Mouse (Mus musculus) megakaryocyte progenitor cell, adult 5-6 weeks (primary cell): ENCODE measurements around the gene Olfr1042. TPM values are rescaled to one million over a fixed set of nuclear protein-coding genes. Genes with fewer than 3 reads are reported as not detected.

Experiments used
- ATAC-seq: replicated peaks from 2 replicates; pipeline ENCODE4 v1.8.0; 2016; ENCODE audit warnings: mild to moderate bottlenecking, moderate TSS enrichment, inconsistent platforms; ENCODE audit not compliant: poor library complexity
- total RNA-seq, 2 experiments: library from RNA; stranded (forward) in 1 of 2; stranded (reverse) in 1 of 2; fragments of 157-497, 149-512 nt in 1 of 2; fragments of 200-1000 nt in 1 of 2; gene quantifications; 2 replicates each; pipeline versions ENCODE4 v1.2.3 to v1.2.4; 2015 to 2017

Olfr1042 gene
- not detected in 2 replicates for total RNA-seq (2015)
- total RNA-seq (2017) = not detected in 2 replicates

GRCm38 (mm10) chr2:86161738-86162137 is at the start of gene Olfr1042:
Gene Olfr1042, minus strand, starts transcription at chr2:86161838.
- ATAC-seq = no peak

GRCm38 (mm10) chr2:86202909-86203308 is 41.3 kb upstream of the Olfr1042 start, which contains the start of gene Olfr1045:
Gene Olfr1045, minus strand, starts transcription at chr2:86203009.
- ATAC-seq = no peak

GRCm38 (mm10) chr2:86195863-86196262 is 34.2 kb upstream of the Olfr1042 start:
- no peak; the same call in 1 of the 2 replicates for ATAC-seq

- no peak for ATAC-seq
Measured at GRCm38 (mm10) chr2:86185583-86185982, 23.9 kb upstream of the Olfr1042 start, which contains the start of gene Olfr52. Gene Olfr52, minus strand, starts transcription at chr2:86185683.

GRCm38 (mm10) chr2:86179950-86180349 is 18.3 kb upstream of the Olfr1042 start:
- no peak for ATAC-seq

DNA sequence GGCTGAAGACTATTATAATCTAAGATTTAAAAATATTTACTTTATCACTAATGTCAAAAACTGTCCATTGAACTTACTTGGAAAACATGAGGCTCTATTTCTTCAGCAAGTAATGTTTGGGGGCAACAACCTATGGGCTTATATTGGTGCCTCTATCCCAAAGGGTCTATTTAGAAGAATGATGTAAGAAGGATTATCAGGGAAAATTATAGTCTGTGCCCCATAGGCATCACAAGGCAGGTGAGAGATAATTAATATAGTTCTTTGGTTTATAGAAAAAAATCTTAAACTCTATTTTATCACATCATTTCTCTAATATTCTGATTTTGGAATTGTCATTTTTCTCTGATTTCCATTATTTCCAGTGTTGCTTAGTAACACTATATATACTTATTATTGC is 16.1 kb upstream of the Olfr1042 start, which contains the start of gene Olfr1044:
TSS of gene Olfr1044 (minus strand) at position 101 of the 400 bp plus-strand sequence.
- no peak for ATAC-seq

DNA sequence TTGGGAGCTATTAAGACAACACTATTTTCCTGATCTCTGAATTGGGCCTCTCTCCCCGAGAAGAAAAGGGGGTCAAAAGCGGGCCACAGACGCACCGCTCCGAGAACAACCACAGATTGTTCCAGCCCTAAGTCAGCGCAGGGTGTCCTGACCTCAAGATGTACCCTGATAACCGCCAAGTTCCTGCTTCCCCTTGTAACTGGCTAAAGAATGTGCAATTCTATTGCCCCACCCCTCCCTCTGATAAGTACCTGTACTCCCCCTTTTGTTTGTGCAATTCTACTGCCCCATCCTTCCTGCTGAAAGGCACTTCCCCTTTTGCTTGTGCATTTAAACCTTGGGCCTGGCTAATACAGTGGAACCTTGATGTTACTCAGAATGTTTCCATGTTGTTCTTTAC is 13.8 kb upstream of the Olfr1042 start:
- ATAC-seq = peak; percentile 86

DNA sequence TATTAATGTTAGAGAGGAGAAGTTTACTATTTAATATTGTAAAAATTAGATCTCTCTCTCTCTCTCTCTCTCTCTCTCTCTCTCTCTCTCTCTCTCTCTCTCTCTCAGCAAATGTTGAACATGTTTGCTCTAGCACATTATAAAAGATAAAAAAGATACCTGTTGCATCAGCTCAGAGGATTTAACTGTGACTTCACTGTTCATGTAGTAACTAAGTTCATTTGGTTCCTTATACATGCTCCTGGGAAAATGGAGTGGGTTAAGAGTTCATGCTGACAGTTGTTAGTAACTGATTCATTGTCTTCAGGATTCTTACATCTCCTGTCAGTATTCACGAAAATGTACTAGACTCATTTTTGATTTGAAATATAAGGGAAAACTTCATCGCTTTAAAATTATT is 5.8 kb upstream of the Olfr1042 start, which contains the start of gene Olfr1043:
TSS of gene Olfr1043 (minus strand) at position 101 of the 400 bp plus-strand sequence.
- ATAC-seq = no peak

GRCm38 (mm10) chr2:86146632-86147031 is 15.0 kb downstream of the Olfr1042 start, which contains the start of gene Olfr1040:
Gene Olfr1040, minus strand, starts transcription at chr2:86146732.
- no peak for ATAC-seq

GRCm38 (mm10) chr2:86135828-86136227 is 25.8 kb downstream of the Olfr1042 start, which contains the start of gene Olfr1039:
Gene Olfr1039, minus strand, starts transcription at chr2:86135928.
- no peak for ATAC-seq

Other genes starting within 250 kb of the Olfr1042 start
- not detected in 2 replicates for gene Olfr1025-ps1, start 246.6 kb downstream of the Olfr1042 start, total RNA-seq (2015)
- gene Olfr1025-ps1, start 246.6 kb downstream of the Olfr1042 start, total RNA-seq (2017) = not detected in 2 replicates
- not detected in 2 replicates for gene Olfr1026, start 240.3 kb downstream of the Olfr1042 start, total RNA-seq (2015)
- not detected in 2 replicates for gene Olfr1026, start 240.3 kb downstream of the Olfr1042 start, total RNA-seq (2017)
- gene Olfr1028, start 211.4 kb downstream of the Olfr1042 start, total RNA-seq (2015) = not detected in 2 replicates
- not detected in 2 replicates for gene Olfr1028, start 211.4 kb downstream of the Olfr1042 start, total RNA-seq (2017)
- gene Olfr1029, start 187.9 kb downstream of the Olfr1042 start, total RNA-seq (2015) = not detected in 2 replicates
- not detected in 2 replicates for gene Olfr1029, start 187.9 kb downstream of the Olfr1042 start, total RNA-seq (2017)
- not detected in 2 replicates for gene Olfr1030, start 182.6 kb downstream of the Olfr1042 start, total RNA-seq (2015)
- not detected in 2 replicates for gene Olfr1030, start 182.6 kb downstream of the Olfr1042 start, total RNA-seq (2017)
- not detected in 2 replicates for gene Olfr1031, start 171.5 kb downstream of the Olfr1042 start, total RNA-seq (2015)
- gene Olfr1031, start 171.5 kb downstream of the Olfr1042 start, total RNA-seq (2017) = not detected in 2 replicates
- not detected in 2 replicates for gene Olfr1032, start 156.3 kb downstream of the Olfr1042 start, total RNA-seq (2015)
- not detected in 2 replicates for gene Olfr1032, start 156.3 kb downstream of the Olfr1042 start, total RNA-seq (2017)
- 0.10 and 0.24 TPM in 2 replicates for gene Olfr1033, start 141.2 kb downstream of the Olfr1042 start, total RNA-seq (2015)
- gene Olfr1033, start 141.2 kb downstream of the Olfr1042 start, total RNA-seq (2017) = 0.14 TPM in 1 of 2 replicates, not detected in the other
- gene Olfr1034, start 116.0 kb downstream of the Olfr1042 start, total RNA-seq (2015) = not detected in 2 replicates
- gene Olfr1034, start 116.0 kb downstream of the Olfr1042 start, total RNA-seq (2017) = not detected in 2 replicates
- not detected in 2 replicates for gene Olfr1036, start 87.8 kb downstream of the Olfr1042 start, total RNA-seq (2015)
- gene Olfr1036, start 87.8 kb downstream of the Olfr1042 start, total RNA-seq (2017) = not detected in 2 replicates
- not detected in 2 replicates for gene Olfr1037, start 74.5 kb downstream of the Olfr1042 start, total RNA-seq (2015)
- not detected in 2 replicates for gene Olfr1037, start 74.5 kb downstream of the Olfr1042 start, total RNA-seq (2017)
- not detected in 2 replicates for gene Olfr1039, start 25.9 kb downstream of the Olfr1042 start, total RNA-seq (2015)
- gene Olfr1039, start 25.9 kb downstream of the Olfr1042 start, total RNA-seq (2017) = not detected in 2 replicates
- not detected in 2 replicates for gene Olfr1040, start 15.1 kb downstream of the Olfr1042 start, total RNA-seq (2015)
- gene Olfr1040, start 15.1 kb downstream of the Olfr1042 start, total RNA-seq (2017) = not detected in 2 replicates
- gene Olfr1043, start 5.7 kb upstream of the Olfr1042 start, total RNA-seq (2015) = not detected in 2 replicates
- gene Olfr1043, start 5.7 kb upstream of the Olfr1042 start, total RNA-seq (2017) = not detected in 2 replicates
- not detected in 2 replicates for gene Olfr1044, start 16.0 kb upstream of the Olfr1042 start, total RNA-seq (2015)
- gene Olfr1044, start 16.0 kb upstream of the Olfr1042 start, total RNA-seq (2017) = not detected in 2 replicates
- gene Olfr52, start 23.8 kb upstream of the Olfr1042 start, total RNA-seq (2015) = not detected in 2 replicates
- not detected in 2 replicates for gene Olfr52, start 23.8 kb upstream of the Olfr1042 start, total RNA-seq (2017)
- gene Olfr1045, start 41.2 kb upstream of the Olfr1042 start, total RNA-seq (2015) = not detected in 2 replicates
- gene Olfr1045, start 41.2 kb upstream of the Olfr1042 start, total RNA-seq (2017) = not detected in 2 replicates
- gene Olfr1046, start 57.5 kb upstream of the Olfr1042 start, total RNA-seq (2015) = not detected in 2 replicates
- gene Olfr1046, start 57.5 kb upstream of the Olfr1042 start, total RNA-seq (2017) = not detected in 2 replicates
- gene Olfr1047, start 69.6 kb upstream of the Olfr1042 start, total RNA-seq (2015) = not detected in 2 replicates
- not detected in 2 replicates for gene Olfr1047, start 69.6 kb upstream of the Olfr1042 start, total RNA-seq (2017)
- gene Olfr1048, start 78.5 kb upstream of the Olfr1042 start, total RNA-seq (2015) = not detected in 2 replicates
- not detected in 2 replicates for gene Olfr1048, start 78.5 kb upstream of the Olfr1042 start, total RNA-seq (2017)
- gene Olfr1049, start 96.5 kb upstream of the Olfr1042 start, total RNA-seq (2015) = not detected in 2 replicates
- gene Olfr1049, start 96.5 kb upstream of the Olfr1042 start, total RNA-seq (2017) = not detected in 2 replicates
- not detected in 2 replicates for gene Olfr1051, start 117.2 kb upstream of the Olfr1042 start, total RNA-seq (2015)
- gene Olfr1051, start 117.2 kb upstream of the Olfr1042 start, total RNA-seq (2017) = not detected in 2 replicates
- gene Olfr1052, start 130.6 kb upstream of the Olfr1042 start, total RNA-seq (2015) = not detected in 2 replicates
- not detected in 2 replicates for gene Olfr1052, start 130.6 kb upstream of the Olfr1042 start, total RNA-seq (2017)
- not detected in 2 replicates for gene Olfr1053, start 153.4 kb upstream of the Olfr1042 start, total RNA-seq (2015)
- not detected in 2 replicates for gene Olfr1053, start 153.4 kb upstream of the Olfr1042 start, total RNA-seq (2017)
- gene Olfr1054, start 173.6 kb upstream of the Olfr1042 start, total RNA-seq (2015) = not detected in 2 replicates
- not detected in 2 replicates for gene Olfr1054, start 173.6 kb upstream of the Olfr1042 start, total RNA-seq (2017)
- gene Olfr1055, start 188.4 kb upstream of the Olfr1042 start, total RNA-seq (2015) = not detected in 2 replicates
- not detected in 2 replicates for gene Olfr1055, start 188.4 kb upstream of the Olfr1042 start, total RNA-seq (2017)
- gene Olfr1056, start 200.6 kb upstream of the Olfr1042 start, total RNA-seq (2015) = not detected in 2 replicates
- not detected in 2 replicates for gene Olfr1056, start 200.6 kb upstream of the Olfr1042 start, total RNA-seq (2017)
- gene Olfr1057, start 216.6 kb upstream of the Olfr1042 start, total RNA-seq (2015) = not detected in 2 replicates
- gene Olfr1057, start 216.6 kb upstream of the Olfr1042 start, total RNA-seq (2017) = not detected in 2 replicates
- gene Olfr1058, start 226.7 kb upstream of the Olfr1042 start, total RNA-seq (2015) = not detected in 2 replicates
- not detected in 2 replicates for gene Olfr1058, start 226.7 kb upstream of the Olfr1042 start, total RNA-seq (2017)